Mouse (Mus musculus) erythroblast, adult 5-6 weeks (primary cell): ENCODE data around the gene Mrps18b. TPM values are rescaled to one million over a fixed set of nuclear protein-coding genes. Genes with fewer than 3 reads are reported as not detected.

Experiments
- ATAC-seq: replicated peaks from 2 replicates; pipeline ENCODE4 v1.8.0; 2016; ENCODE audit warnings: moderate number of reproducible peaks, mild to moderate bottlenecking, moderate TSS enrichment, inconsistent platforms; ENCODE audit not compliant: poor library complexity, low FRiP score, severe bottlenecking
- total RNA-seq, 2 experiments: library from RNA; stranded (forward) in 1 of 2; stranded (reverse) in 1 of 2; fragments of 150-400 nt in 1 of 2; fragments of 200-764, 138-1000 nt in 1 of 2; gene quantifications; 2 replicates each; pipeline versions ENCODE4 v1.2.3 to v1.2.4; 2015 to 2017; ENCODE audit warnings: low replicate concordance in 2 of 2

Gene Mrps18b
- total RNA-seq, 2 experiments from 2014 or later, result 7.7 to 18.9 TPM

- ATAC-seq, result no peak
Measured at GRCm38 (mm10) chr17:35887725-35888124, 28.5 kb downstream of the Mrps18b start.

- ATAC-seq, result no peak
Measured at GRCm38 (mm10) chr17:35883777-35884176, 32.4 kb downstream of the Mrps18b start.

GRCm38 (mm10) chr17:35882924-35883323, 33.3 kb downstream of the Mrps18b start:
- no peak for ATAC-seq

GRCm38 (mm10) chr17:35879245-35880057, 36.7 kb downstream of the Mrps18b start, which contains the start of gene Dhx16:
TSS of gene Dhx16 (plus strand) at chr17:35879819.
- peak; percentile 92 for ATAC-seq

- no peak for ATAC-seq
Measured at GRCm38 (mm10) chr17:35874721-35875120, 41.5 kb downstream of the Mrps18b start.

- ATAC-seq, result peak; percentile 93
Measured at GRCm38 (mm10) chr17:35873774-35874519, 42.2 kb downstream of the Mrps18b start.

GRCm38 (mm10) chr17:35870884-35871696, 45.1 kb downstream of the Mrps18b start:
- no peak for ATAC-seq

- no peak for ATAC-seq
Measured at GRCm38 (mm10) chr17:35870151-35870883, 45.9 kb downstream of the Mrps18b start.

- ATAC-seq, result no peak
Measured at GRCm38 (mm10) chr17:35869346-35870067, 46.7 kb downstream of the Mrps18b start.

GRCm38 (mm10) chr17:35868961-35869345, 47.2 kb downstream of the Mrps18b start:
- no peak for ATAC-seq

- ATAC-seq, result no peak
Measured at GRCm38 (mm10) chr17:35868165-35868820, 47.9 kb downstream of the Mrps18b start.

GRCm38 (mm10) chr17:35866911-35867890, 49.0 kb downstream of the Mrps18b start:
- 0 out of 2 replicates have a peak, but pooled peaks have one; percentile 36 for ATAC-seq

GRCm38 (mm10) chr17:35866281-35866831, 49.8 kb downstream of the Mrps18b start:
- no peak for ATAC-seq

- no peak for ATAC-seq
Measured at GRCm38 (mm10) chr17:35865481-35866280, 50.5 kb downstream of the Mrps18b start, which contains the start of gene Ppp1r18. TSS of gene Ppp1r18 (plus strand) at chr17:35865593.

- ATAC-seq, result no peak
Measured at GRCm38 (mm10) chr17:35864832-35865353, 51.3 kb downstream of the Mrps18b start.
